Mouse (Mus musculus) cerebellum, adult 11-12 months (tissue): ENCODE measurements at regions not wholly inside any gene's neighbourhood (a gene's known extent, or its start where the extent isn't known, plus 50 kb on each side); places are given as distances from the start of the nearest gene placed in this dataset.

Experiments used
- DNase-seq: peaks from one replicate; pipeline ENCODE4 v3.0.0; 2022

GRCm38 (mm10) chr11:8377301-8377700 lies 287.0 kb downstream of the Tns3 start:
- no peak for DNase-seq

DNA sequence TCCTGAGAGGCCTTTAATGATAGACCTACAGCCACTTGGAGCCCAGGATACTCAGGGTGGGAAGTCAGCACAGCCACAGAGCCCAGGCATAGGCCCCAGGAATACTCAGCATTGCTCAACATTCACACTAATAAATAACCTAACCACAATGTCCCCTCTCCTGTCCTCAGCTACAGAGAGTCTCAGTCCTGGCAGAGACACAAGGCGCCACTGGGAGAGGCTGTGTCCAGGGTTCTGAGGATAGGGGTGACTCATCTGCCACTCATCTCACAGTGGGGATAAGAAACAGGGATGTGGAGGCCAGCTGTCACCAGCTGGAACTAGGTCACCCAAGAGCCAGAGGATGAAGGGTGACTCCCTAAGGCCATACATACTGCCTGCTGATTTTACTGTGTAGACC lies 298.8 kb downstream of the Tns3 start:
- no peak for DNase-seq

- DNase-seq = no peak
Measured at GRCm38 (mm10) chr11:8364703-8365433, 299.5 kb downstream of the Tns3 start.

DNA sequence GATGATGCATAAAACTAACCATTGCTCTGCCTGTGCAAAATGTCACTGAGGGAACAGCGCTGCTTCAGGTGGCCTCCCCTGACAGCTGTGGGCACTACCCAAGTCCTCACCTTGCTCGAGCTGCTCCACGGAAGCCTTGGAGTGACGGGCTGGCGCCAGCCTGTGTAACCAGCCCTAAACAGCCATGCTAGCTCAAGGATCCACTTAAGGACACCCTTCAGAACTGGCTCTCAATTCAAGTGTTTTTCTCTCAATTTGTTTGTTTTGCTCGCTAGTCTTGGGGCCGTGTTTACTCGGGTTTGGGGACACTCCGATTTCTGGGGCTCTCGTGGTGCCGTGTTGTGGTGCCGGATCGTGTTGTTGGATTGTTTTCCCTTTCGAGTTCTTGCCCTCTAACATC lies 319.4 kb downstream of the Tns3 start:
- no peak for DNase-seq

DNA sequence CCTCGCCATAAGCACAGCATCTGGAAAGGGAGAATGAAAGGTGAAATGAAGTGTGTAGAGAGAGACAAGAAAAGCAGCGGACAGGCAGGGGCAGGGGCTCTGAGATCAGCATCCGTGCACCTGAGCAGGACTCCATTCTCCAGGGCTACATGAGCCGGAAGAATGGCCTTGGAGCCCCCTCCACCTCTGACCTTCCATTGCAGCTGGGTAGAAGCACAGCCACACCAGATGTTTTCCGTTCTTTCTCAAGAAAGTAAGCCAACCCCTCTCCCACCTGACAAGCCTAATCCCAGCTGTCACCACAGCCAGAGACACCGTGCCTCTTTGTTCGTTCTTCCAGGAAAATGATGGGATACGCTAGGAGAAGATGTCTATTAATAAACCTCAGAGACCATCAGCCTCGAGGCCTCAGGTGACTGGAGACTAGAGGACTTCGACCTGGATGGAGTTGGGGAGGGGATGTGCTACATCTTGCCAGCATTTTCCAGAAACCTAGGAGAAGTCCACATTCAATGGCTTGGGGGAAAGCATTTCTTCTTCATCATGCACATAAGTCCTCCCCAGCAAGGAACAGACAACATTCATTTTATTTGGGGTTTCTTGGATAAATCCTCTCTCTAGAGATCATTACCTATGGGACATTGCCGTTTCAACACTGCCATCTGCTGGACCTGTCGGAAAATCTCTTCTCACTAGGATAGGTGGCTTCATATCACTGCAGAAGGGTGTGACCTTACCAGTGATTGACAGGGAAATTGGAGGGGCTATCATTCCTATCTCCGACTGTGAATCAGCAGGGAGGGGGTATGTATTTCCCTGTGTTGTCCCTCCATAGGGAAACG lies 361.8 kb downstream of the Tns3 start:
- peak; percentile 6 for DNase-seq

DNA sequence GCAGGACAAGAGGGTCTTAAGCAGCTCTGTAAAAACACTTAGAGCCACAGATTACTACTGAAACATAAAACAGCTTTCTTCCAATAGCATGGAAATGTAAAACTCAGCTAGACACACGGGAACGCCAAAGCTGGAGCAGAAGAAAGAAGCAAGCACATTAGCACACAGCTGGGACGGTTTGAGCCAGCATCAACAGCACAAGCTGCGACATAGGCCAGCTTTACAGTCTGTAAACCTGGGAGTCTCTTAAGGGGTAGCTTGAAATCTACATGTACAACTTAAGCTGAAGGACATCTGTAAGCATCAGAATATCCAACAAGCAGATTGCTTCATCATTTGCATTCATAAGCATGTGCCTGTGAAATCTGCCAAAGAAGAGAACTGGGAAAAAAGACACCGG lies 366.9 kb downstream of the Tns3 start:
- no peak for DNase-seq

DNA sequence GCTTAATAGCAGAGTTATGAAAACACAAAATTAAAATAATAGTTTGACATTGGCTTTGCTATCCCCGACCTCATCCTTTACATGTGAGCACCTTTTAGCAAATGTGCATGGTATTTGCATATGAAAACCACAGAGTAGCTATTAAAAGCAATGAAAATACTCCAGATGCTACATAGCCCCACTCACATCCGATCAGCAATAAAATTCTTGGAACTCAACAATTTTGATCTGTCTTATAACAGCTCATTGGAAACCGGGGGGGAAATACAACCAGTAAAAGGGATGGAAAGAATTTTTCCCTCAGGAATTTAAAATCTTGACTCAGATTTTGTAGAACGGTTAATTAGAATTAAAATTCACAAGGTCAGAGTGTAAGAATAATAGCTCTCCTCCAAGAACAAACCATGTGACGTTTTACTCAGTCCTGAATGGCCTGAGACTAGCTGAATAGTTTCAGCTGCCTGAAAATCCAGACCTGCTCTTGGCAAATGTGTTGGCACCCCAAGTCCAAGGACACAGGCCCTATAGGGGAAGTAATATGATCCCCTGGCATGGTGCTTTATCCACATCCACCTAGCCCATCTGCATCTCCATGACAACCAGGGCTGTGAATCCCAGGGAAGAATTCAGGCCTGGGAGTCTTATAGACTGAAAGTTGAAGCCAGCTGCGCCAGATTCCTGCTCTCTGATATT lies 370.9 kb downstream of the Tns3 start:
- no peak for DNase-seq

DNA sequence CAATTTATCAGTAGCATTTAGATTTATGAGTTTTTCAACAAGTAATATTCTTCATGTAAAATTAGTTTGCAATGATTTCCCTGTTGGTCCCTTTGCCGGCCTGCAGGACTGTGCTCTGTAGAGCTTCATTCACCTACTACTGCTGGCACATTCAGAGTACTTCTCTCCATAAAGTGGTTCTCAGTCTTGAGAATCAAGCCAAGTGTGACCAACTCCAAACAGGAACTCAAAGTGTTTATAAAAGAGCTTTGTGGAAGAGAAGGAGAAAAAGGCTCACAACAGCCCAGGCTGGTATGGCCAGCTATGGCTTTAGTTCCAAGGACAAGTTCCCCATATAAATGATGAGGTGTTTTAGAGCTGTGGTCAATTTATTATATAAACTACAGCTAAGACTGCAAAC lies 379.1 kb downstream of the Tns3 start:
- no peak for DNase-seq

GRCm38 (mm10) chr11:8275203-8275602 lies 389.1 kb downstream of the Tns3 start:
- DNase-seq = no peak

DNA sequence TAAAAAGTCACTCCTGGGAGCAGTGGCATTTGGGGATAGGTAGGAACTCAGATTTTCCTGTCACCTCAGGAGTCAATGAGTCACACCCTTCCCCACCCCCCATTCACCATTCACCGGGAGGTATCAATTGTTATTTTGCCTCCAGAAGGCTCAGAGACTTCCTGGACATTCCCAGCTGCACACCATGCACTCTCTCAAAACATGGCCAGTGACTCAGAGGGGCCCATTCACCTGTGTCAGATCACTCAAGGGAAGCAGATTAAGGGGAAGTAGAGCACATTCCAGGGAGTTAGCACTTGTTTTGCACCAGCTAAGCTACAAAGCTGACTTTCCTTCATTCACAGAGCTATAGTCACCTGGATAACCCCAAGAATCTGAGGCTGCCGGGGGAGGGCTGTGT lies 395.2 kb downstream of the Tns3 start:
- DNase-seq = no peak

DNA sequence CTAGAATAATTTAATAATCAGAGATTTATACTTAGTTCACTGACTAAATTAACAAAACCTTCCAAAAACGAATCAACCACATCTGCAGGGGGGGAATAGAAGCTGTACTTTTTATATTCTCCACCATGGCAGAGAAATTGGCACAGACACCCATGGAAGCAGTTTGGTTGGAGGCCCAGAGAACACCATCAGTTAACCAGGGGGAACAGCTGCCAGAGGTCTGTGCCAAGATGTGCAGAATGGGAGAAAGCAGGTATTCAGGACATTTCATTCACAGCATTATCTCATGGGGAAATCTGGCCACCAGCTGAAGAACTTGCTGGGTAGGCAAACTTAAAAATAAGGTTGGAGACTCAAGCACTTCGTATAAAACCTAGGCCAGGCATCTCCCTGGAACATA lies 410.3 kb downstream of the Tns3 start:
- no peak for DNase-seq

DNA sequence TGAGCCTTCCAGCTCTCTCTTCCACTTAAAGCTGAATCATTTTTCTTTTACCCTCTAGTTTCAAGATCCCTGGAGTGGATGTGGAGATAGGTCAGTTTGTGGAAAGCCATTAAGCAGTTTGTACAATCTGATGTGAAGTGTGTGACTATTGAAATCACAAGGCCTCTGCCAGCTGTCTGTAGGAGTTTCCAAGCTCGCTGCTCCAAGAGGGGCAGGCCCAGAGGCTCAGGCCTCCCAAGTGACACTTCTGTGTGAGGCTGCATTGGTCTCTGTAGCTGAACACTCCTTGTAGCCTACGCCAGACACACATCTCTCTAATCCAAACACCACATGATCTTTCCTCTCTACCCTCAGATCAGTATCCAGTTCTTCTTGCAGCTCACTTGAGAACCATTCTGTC lies 413.0 kb downstream of the Tns3 start:
- DNase-seq = no peak

DNA sequence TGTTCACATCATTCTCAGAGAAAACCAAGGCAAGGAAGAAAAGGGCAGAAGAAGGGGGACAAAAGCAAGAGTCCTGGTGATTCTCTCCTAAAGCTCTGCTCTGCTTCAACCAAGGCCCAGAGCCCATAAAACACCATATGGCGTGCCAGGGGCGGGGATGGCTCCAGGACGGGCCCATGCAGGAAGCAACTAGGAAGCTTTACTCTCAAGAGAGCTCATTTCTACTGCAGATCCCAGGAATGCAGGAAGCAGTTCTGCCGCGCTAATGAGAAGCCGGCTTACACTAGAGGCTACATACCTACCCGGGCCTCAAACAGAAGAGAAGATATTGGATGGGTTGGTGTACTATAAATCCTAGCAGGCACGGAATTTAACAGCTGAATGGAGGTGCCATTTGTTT lies 414.9 kb downstream of the Tns3 start:
- DNase-seq = no peak

DNA sequence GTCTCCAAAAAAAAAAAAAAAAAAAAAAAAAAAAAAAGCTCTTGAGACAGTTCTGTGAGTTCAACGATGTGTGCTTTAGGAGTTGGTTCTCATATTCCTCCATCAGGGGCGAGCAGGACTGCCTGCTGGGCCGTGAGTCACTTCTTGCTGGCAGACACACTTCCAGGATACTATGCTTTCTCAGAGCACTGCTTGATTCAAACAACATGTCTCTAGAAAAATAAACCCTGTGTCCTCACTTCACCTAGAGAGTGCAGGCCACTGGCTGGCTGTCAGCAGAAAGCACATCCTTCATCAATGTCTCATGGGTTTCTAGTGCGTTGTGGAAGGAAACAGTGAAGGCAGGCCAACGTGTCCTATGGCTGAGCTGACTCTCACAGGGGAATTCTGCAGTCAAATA lies 416.8 kb downstream of the Tns3 start:
- DNase-seq = no peak

DNA sequence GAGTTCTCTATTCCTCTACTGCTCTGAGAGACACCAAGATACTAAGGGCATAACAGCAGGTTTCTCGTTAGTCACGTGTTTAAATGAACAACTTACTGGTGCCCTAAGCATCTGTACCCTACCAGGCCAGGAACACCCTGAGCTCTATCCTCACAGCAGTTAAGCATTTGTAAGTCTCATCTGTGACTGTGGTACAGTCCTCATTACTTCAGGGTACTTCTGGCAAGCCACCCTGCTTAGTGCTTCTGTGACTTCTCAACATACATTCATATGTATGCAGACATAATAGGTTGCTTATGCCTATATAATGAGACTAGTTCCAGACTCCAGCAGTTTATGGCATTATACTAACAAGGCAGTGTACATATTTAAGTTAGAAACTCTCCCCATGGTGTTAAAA lies 417.3 kb downstream of the Tns3 start:
- DNase-seq = no peak

GRCm38 (mm10) chr11:8245408-8246003 lies 418.8 kb downstream of the Tns3 start:
- no peak for DNase-seq

DNA sequence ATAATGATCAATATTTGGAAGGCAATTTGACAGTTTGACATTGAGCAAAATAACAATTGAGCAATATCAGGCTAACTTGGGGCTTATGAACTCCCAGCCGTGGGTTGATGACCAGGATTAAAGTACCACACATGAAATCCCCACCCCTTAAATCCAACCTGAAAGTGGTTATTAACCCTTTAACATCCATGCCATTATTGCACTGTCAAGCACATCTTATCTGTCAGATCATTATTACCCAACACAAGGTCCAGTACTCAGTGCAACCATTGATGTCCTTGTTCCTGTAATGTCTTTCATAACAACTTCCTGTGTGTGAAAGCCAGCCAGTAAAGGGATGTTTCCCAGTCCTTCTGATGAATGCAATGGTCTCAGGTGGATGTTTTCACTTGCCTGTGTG lies 425.8 kb downstream of the Tns3 start:
- no peak for DNase-seq

DNA sequence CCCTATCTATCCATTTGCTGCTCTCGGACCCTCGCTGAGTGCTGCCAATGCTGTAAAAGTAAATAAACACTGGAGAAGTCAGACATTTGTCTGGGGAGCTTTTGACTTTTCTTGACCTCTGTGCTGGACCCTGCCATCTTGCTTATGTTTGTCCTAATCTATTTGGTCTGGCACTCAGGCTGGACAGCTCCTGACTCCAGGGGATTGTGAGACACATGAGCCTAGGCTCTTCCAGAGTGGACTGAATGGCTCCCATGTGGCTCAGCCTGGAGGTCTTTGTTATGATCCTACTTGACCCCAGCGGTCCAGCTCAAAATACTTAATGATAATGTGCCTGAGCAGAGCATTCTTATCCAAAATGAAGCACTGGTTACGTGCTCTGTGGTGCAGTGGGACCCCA lies 426.8 kb downstream of the Tns3 start:
- no peak for DNase-seq

- DNase-seq = no peak
Measured at GRCm38 (mm10) chr11:8236056-8236455, 428.3 kb downstream of the Tns3 start.

DNA sequence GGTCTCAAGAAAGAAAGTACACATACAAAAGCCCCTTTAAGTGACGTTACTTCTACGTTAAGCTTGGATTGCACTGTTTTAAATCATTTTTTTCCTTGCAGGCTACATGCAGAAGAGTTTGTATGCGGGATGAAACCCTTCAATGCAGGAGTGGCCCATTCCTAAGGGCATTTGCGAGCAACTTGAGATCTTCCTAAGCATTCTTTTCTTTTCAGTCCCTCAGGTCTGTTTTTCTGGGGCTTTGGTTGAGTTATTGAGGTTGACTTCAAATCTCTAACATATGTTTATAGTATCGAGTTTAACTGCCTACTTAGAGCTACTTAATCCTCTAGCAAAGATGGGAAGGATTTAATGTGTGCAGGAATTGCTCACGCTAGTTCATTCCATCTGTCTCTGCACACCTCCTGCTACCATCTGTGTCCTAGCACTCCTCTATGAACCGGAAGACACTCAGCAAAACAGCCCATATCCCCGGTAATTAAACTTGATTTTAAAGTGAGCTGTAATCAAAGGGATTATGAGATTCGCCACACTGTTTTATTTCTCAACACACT lies 431.6 kb downstream of the Tns3 start:
- no peak for DNase-seq

GRCm38 (mm10) chr11:8229787-8230186 lies 434.5 kb downstream of the Tns3 start:
- no peak for DNase-seq

GRCm38 (mm10) chr11:8227772-8228425 lies 436.4 kb downstream of the Tns3 start:
- no peak for DNase-seq

DNA sequence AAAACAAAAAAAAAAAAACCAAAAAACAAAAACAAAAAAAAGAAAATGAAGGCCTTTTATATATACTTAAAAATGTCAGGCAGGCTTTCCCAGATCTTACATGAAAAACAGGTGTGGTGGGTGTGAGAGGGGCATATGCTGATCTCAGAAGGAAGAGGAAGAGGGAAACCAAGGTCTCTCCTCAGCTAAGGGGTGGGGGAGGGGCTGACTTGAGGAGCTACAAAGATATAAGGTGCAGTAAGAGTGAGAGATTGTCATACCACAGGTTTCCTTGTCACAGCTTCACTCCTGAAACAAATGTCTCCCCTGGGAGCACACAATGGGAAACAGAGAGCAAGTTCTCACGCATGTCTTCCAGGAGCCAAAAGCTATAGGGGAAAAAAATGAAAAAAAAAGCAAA lies 440.0 kb downstream of the Tns3 start:
- no peak for DNase-seq
